ENCODE assay signal across 8 mouse cellular contexts in genomic region chr6:122562463-122562862, GRCm38 (mm10). TPM values are rescaled to one million over a fixed set of nuclear protein-coding genes. Genes with fewer than 3 reads are reported as not detected.
DNase-seq lines count a peak whose midpoint lies in the region; ATAC-seq lines count a peak whose summit lies in the region.

No protein-coding gene starts in this region.

- no peak for ATAC-seq in intestine, embryonic 14.5 days (replicated peaks; ENCODE audit: low FRiP score, low TSS enrichment, low read depth)
- no peak for ATAC-seq in intestine, embryonic 16.5 days
- ATAC-seq in midbrain, embryonic 11.5 days (ENCODE audit: low FRiP score): peak; percentile 25

- peak overlapping the region; percentile 9; the same call in 1 of the 2 replicates for H3K4me2 ChIP-seq in intestine, embryonic 14.5 days (ENCODE audit: low read length)
- H3K4me2 ChIP-seq in intestine, embryonic 16.5 days (ENCODE audit: low read depth, low read length): no peak overlapping the region
- no peak overlapping the region for H3K4me2 ChIP-seq in midbrain, embryonic 11.5 days

- H3K4me1 ChIP-seq in intestine, embryonic 14.5 days (replicated peaks; ENCODE audit: control insufficient read depth, insufficient read depth, low read length): no peaks in the 10 kb centered on the region
- 0 out of 2 replicates have a peak, but pooled peaks cover 3% of the 10 kb centered on the region for H3K4me1 ChIP-seq in intestine, embryonic 16.5 days (ENCODE audit: control insufficient read depth, insufficient read depth, low read length)
- peaks cover 12% of the 10 kb centered on the region for H3K4me1 ChIP-seq in embryonic facial prominence, embryonic 10.5 days
- peaks cover 11% of the 10 kb centered on the region; the same call in 1 of the 2 replicates for H3K4me1 ChIP-seq in hindbrain, embryonic 10.5 days (replicated peaks)
- no peaks in the 10 kb centered on the region for H3K4me1 ChIP-seq in midbrain, embryonic 11.5 days (ENCODE audit: control insufficient read depth, insufficient read depth, low read length)

- no peak overlapping the region for H3K4me3 ChIP-seq in intestine, embryonic 14.5 days (ENCODE audit: low read depth, low read length)
- no peak overlapping the region for H3K4me3 ChIP-seq in intestine, embryonic 16.5 days (ENCODE audit: low read length)
- H3K4me3 ChIP-seq in embryonic facial prominence, embryonic 10.5 days: no peak overlapping the region
- H3K4me3 ChIP-seq in hindbrain, embryonic 10.5 days: no peak overlapping the region
- no peak overlapping the region for H3K4me3 ChIP-seq in midbrain, embryonic 11.5 days (ENCODE audit: low read depth, low read length)

- whole genome bisulfite sequencing in intestine, embryonic 14.5 days: 3% methylated on average over 6 of the region's 6 CpGs
- WGBS in intestine, embryonic 16.5 days: 2% methylated on average over 6 of the region's 6 CpGs
- WGBS in embryonic facial prominence, embryonic 10.5 days: 3% methylated on average over 6 of the region's 6 CpGs
- 5% methylated on average over 6 of the region's 6 CpGs for WGBS in hindbrain, embryonic 10.5 days
- WGBS in midbrain, embryonic 11.5 days: 7% methylated on average over 6 of the region's 6 CpGs

- H3K36me3 ChIP-seq in intestine, embryonic 14.5 days (ENCODE audit: control insufficient read depth, insufficient read depth, low read length): no peaks in the 10 kb centered on the region
- H3K36me3 ChIP-seq in intestine, embryonic 16.5 days (ENCODE audit: control insufficient read depth, insufficient read depth, low read length): no peaks in the 10 kb centered on the region
- H3K36me3 ChIP-seq in embryonic facial prominence, embryonic 10.5 days (replicated peaks): no peaks in the 10 kb centered on the region
- H3K36me3 ChIP-seq in hindbrain, embryonic 10.5 days: no peaks in the 10 kb centered on the region
- no peaks in the 10 kb centered on the region for H3K36me3 ChIP-seq in midbrain, embryonic 11.5 days (ENCODE audit: control insufficient read depth, insufficient read depth, low read length)

- H3K27me3 ChIP-seq in intestine, embryonic 14.5 days (replicated peaks; ENCODE audit: control insufficient read depth, insufficient read depth, low read length): peaks cover 5% of the 10 kb centered on the region; the same call in 1 of the 2 replicates
- no peaks in the 10 kb centered on the region for H3K27me3 ChIP-seq in intestine, embryonic 16.5 days (replicated peaks; ENCODE audit: control insufficient read depth, insufficient read depth, low read length)
- H3K27me3 ChIP-seq in embryonic facial prominence, embryonic 10.5 days (replicated peaks; ENCODE audit: low read depth, poor library complexity, severe bottlenecking): peaks cover 22% of the 10 kb centered on the region
- H3K27me3 ChIP-seq in hindbrain, embryonic 10.5 days (ENCODE audit: insufficient read depth, poor library complexity, severe bottlenecking): peaks cover 16% of the 10 kb centered on the region
- no peaks in the 10 kb centered on the region for H3K27me3 ChIP-seq in midbrain, embryonic 11.5 days (ENCODE audit: control insufficient read depth, insufficient read depth, low read length)

- peak; percentile 80 for DNase-seq in intestine, embryonic 14.5 days (ENCODE audit: low spot score)
- peak; percentile 68 for DNase-seq in adrenal gland, postnatal 10 days
- DNase-seq in embryonic facial prominence, embryonic 10.5 days (ENCODE audit: low spot score): peak; percentile 68
- peak; percentile 66 for DNase-seq in hindbrain, embryonic 10.5 days (ENCODE audit: low spot score)
- peak; percentile 67 to 70 for DNase-seq in left cerebral cortex, adult 18-20 months (ENCODE audit: low spot score in 2 of 2)
- peak; percentile 96 for DNase-seq in midbrain, embryonic 11.5 days (ENCODE audit: low spot score, missing footprints)
- peak; percentile 71 for DNase-seq in right cerebral cortex, postnatal 4 days

- H3K9ac ChIP-seq in intestine, embryonic 14.5 days (ENCODE audit: low read length): no peak overlapping the region
- H3K9ac ChIP-seq in intestine, embryonic 16.5 days (ENCODE audit: low read depth, low read length): no peak overlapping the region
- no peak overlapping the region for H3K9ac ChIP-seq in midbrain, embryonic 11.5 days (ENCODE audit: low read length)

- no peaks in the 10 kb centered on the region for H3K9me3 ChIP-seq in intestine, embryonic 14.5 days (ENCODE audit: control insufficient read depth, low read length)
- H3K9me3 ChIP-seq in intestine, embryonic 16.5 days (ENCODE audit: control insufficient read depth, low read length): no peaks in the 10 kb centered on the region
- no peaks in the 10 kb centered on the region for H3K9me3 ChIP-seq in embryonic facial prominence, embryonic 10.5 days
- H3K9me3 ChIP-seq in hindbrain, embryonic 10.5 days: no peaks in the 10 kb centered on the region
- H3K9me3 ChIP-seq in midbrain, embryonic 11.5 days (ENCODE audit: control insufficient read depth, low read length): no peaks in the 10 kb centered on the region

- H3K27ac ChIP-seq in intestine, embryonic 14.5 days (ENCODE audit: low read depth): no peak overlapping the region
- H3K27ac ChIP-seq in intestine, embryonic 16.5 days (ENCODE audit: low read length): no peak overlapping the region
- no peak overlapping the region for H3K27ac ChIP-seq in embryonic facial prominence, embryonic 10.5 days (replicated peaks)
- H3K27ac ChIP-seq in hindbrain, embryonic 10.5 days: no peak overlapping the region
- no peak overlapping the region for H3K27ac ChIP-seq in midbrain, embryonic 11.5 days (ENCODE audit: low read depth, low read length)

RNA-seq across cellular contexts. Expression of gene Aicda, which starts 8.9 kb away (rescaled TPM):
- polyA plus RNA-seq in intestine, embryonic 14.5 days (2014; fragmentation: Nextera tagmentation; extraction: Ambion mirVana): 0.12 TPM in 1 of 2 replicates, not detected in the other
- not detected in 2 replicates for polyA plus RNA-seq in intestine, embryonic 16.5 days (2015; fragmentation: Nextera tagmentation; extraction: Ambion mirVana)
- not detected for total RNA-seq in adrenal gland, postnatal 10 days (2021)
- 0.14 TPM in 1 of 2 replicates, not detected in the other for polyA plus RNA-seq in embryonic facial prominence, embryonic 10.5 days (2016; fragmentation: Nextera tagmentation; extraction: Ambion mirVana)
- not detected in 2 replicates for polyA plus RNA-seq in hindbrain, embryonic 10.5 days (2016; fragmentation: Nextera tagmentation; extraction: Ambion mirVana)
- not detected for total RNA-seq in left cerebral cortex, adult 18-20 months (2021)
- polyA plus RNA-seq in midbrain, embryonic 11.5 days (2014; fragmentation: Nextera tagmentation; extraction: Ambion mirVana): not detected in 2 replicates

RNA-seq across cellular contexts. Expression of gene Apobec1, which starts 39.8 kb away (rescaled TPM):
- polyA plus RNA-seq in intestine, embryonic 14.5 days (2014; fragmentation: Nextera tagmentation; extraction: Ambion mirVana): 2.8 and 3.4 TPM in 2 replicates
- polyA plus RNA-seq in intestine, embryonic 16.5 days (2015; fragmentation: Nextera tagmentation; extraction: Ambion mirVana): 9.1 and 12.5 TPM in 2 replicates
- total RNA-seq in adrenal gland, postnatal 10 days (2021): 10 to 100 TPM; 10.5 to 11.2 TPM
- polyA plus RNA-seq in embryonic facial prominence, embryonic 10.5 days (2016; fragmentation: Nextera tagmentation; extraction: Ambion mirVana): 0.89 and 0.96 TPM in 2 replicates
- 1.1 and 2.1 TPM in 2 replicates for polyA plus RNA-seq in hindbrain, embryonic 10.5 days (2016; fragmentation: Nextera tagmentation; extraction: Ambion mirVana)
- total RNA-seq in left cerebral cortex, adult 18-20 months (2021): 1 to 10 TPM; 1.2 to 1.7 TPM
- polyA plus RNA-seq in midbrain, embryonic 11.5 days (2014; fragmentation: Nextera tagmentation; extraction: Ambion mirVana): 2.0 and 2.5 TPM in 2 replicates

RNA-seq across cellular contexts. Expression of gene Gdf3, which starts 47.4 kb away (rescaled TPM):
- 0.11 TPM in 1 of 2 replicates, not detected in the other for polyA plus RNA-seq in intestine, embryonic 14.5 days (2014; fragmentation: Nextera tagmentation; extraction: Ambion mirVana)
- polyA plus RNA-seq in intestine, embryonic 16.5 days (2015; fragmentation: Nextera tagmentation; extraction: Ambion mirVana): 0.06 and 0.13 TPM in 2 replicates
- total RNA-seq in adrenal gland, postnatal 10 days (2021): not detected
- polyA plus RNA-seq in embryonic facial prominence, embryonic 10.5 days (2016; fragmentation: Nextera tagmentation; extraction: Ambion mirVana): 0.06 TPM in 1 of 2 replicates, not detected in the other
- 0.24 TPM in 1 of 2 replicates, not detected in the other for polyA plus RNA-seq in hindbrain, embryonic 10.5 days (2016; fragmentation: Nextera tagmentation; extraction: Ambion mirVana)
- total RNA-seq in left cerebral cortex, adult 18-20 months (2021): not detected
- 0.05 TPM in 1 of 2 replicates, not detected in the other for polyA plus RNA-seq in midbrain, embryonic 11.5 days (2014; fragmentation: Nextera tagmentation; extraction: Ambion mirVana)

RNA-seq across cellular contexts. Expression of gene Mfap5, which starts 56.8 kb away (rescaled TPM):
- polyA plus RNA-seq in intestine, embryonic 14.5 days (2014; fragmentation: Nextera tagmentation; extraction: Ambion mirVana): 2.0 and 4.6 TPM in 2 replicates
- 8.8 and 9.2 TPM in 2 replicates for polyA plus RNA-seq in intestine, embryonic 16.5 days (2015; fragmentation: Nextera tagmentation; extraction: Ambion mirVana)
- 10 to 100 TPM; 53.9 to 57.8 TPM for total RNA-seq in adrenal gland, postnatal 10 days (2021)
- polyA plus RNA-seq in embryonic facial prominence, embryonic 10.5 days (2016; fragmentation: Nextera tagmentation; extraction: Ambion mirVana): 0.59 and 0.62 TPM in 2 replicates
- 0.40 and 1.1 TPM in 2 replicates for polyA plus RNA-seq in hindbrain, embryonic 10.5 days (2016; fragmentation: Nextera tagmentation; extraction: Ambion mirVana)
- under 1 TPM; 0.40 to 0.96 TPM for total RNA-seq in left cerebral cortex, adult 18-20 months (2021)
- 0.75 and 0.77 TPM in 2 replicates for polyA plus RNA-seq in midbrain, embryonic 11.5 days (2014; fragmentation: Nextera tagmentation; extraction: Ambion mirVana)
